Mouse (Mus musculus): Measurements from ENCODE around the gene Tmem217.

GRCm38 (mm10) chr17:29556893-29557292 lies 4.7 kb upstream of the Tmem217 start:
- no peak for TF ChIP-seq CTCF (IDR thresholded peaks at IDR 0.05; ENCODE audit: borderline replicate concordance, extremely low read depth, insufficient read depth, insufficient read length)
- no peak for TF ChIP-seq POLR2A (IDR thresholded peaks at IDR 0.05; ENCODE audit: borderline replicate concordance, extremely low read depth, insufficient read depth, insufficient read length, poor library complexity, severe bottlenecking)

Measured in brain, embryonic 14.5 days (tissue).